Mouse (Mus musculus) embryonic fibroblast, embryonic 13.5 days (primary cell): Measurements from ENCODE around the gene 2310022B05Rik.

Experiments used
- CTCF ChIP-seq: IDR thresholded peaks from 2 replicates; pipeline ENCODE4 v1.5.1; 2011; ENCODE audit warnings: mild to moderate bottlenecking, control low read depth, low read length, moderate library complexity, borderline replicate concordance; ENCODE audit not compliant: insufficient read depth
- POLR2A ChIP-seq: IDR thresholded peaks from 2 replicates; pipeline ENCODE4 v1.6.1; 2011; ENCODE audit warnings: low read depth, mild to moderate bottlenecking, control low read depth, low read length, moderate library complexity

GRCm38 (mm10) chr8:124608239-124608971, 54.8 kb downstream of the 2310022B05Rik start:
- TF ChIP-seq CTCF, result peak; percentile 46; the same call in 1 of the 2 replicates
- TF ChIP-seq POLR2A, result no peak
